Mouse (Mus musculus) fibroblast of lung, adult 2 months (primary cell): ENCODE data around the gene Siva1.

ENCODE experiments used
- DNase-seq: peaks from one replicate; pipeline ENCODE4 v3.0.0-alpha.2; 2011; ENCODE audit warnings: low read depth

Gene Siva1

DNA sequence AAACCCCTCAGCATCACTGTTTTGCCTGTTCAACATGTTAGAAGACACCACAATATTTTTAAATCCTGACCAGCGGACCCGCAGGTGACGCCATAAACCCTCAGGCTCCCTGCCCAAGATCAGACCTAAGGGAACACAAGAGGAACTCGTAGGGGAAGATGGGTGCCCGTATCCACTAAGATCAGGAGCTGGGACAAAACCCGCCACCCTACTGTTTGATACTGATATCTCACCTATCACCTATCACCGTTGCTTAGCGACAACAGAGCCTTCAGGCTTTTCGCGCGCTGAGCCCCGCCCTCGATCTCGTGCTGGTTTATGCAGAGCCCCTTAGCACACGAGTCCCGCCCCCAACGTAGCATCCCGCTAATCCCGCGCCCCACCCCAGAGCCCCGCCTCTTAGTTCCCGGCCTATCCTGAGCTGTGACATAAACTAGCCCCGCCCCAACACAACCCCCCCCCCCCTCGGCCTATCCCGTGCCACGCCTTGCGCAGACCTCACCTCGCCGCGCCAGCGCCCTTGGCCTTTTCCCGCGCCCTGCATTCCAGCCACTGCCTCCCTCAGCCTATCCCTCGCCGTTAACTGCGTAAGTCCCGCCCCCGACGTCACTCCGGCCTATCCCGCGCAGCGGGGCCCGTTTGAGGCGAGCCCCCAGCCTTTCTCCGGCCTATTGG, at the start of gene Siva1:
Siva1 (plus strand) TSS at position 500 of the 675 bp plus-strand sequence.
- peak; percentile 96 for DNase-seq

DNA sequence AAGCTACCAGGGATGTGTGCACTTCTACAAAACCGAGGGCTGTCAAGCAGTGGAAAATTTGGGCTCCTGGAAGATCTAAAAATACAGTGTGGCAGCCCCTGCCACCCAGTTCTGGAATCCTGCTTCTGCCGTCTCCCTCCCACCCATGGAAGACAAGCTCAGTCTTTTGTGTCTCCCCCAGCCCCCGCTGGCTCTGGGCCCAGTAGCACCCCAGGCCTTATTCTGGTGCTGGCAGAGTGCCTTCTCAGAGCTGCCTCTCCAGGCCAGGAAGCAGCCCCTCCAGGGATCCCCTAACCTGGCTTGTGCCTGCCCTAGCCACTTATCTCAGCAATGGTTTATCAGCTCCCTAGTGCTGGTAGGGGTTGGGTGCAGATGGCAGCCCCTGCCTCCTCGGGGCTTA, 49.5 kb upstream of the Siva1 start:
- no peak for DNase-seq

DNA sequence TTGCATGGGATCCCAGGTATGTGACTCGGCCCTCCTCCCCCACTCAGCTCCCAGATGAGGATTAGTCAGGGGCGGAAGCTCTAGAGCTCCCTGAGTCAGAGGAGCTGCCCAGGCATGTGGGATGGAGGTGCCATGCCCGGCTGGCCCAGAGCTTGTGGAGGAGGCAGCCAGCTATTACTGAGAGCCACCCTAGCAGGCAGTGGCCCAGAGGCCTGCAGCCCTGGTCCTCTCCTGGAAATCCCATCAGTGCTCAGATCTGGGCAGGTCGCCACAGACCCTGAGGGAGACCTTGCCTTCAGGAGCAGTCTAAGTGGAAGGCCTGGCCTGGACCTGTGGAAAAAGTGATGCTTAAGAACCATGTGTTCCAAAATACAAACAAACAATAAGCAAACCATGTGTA, 48.9 kb upstream of the Siva1 start:
- peak; percentile 79 for DNase-seq

DNA sequence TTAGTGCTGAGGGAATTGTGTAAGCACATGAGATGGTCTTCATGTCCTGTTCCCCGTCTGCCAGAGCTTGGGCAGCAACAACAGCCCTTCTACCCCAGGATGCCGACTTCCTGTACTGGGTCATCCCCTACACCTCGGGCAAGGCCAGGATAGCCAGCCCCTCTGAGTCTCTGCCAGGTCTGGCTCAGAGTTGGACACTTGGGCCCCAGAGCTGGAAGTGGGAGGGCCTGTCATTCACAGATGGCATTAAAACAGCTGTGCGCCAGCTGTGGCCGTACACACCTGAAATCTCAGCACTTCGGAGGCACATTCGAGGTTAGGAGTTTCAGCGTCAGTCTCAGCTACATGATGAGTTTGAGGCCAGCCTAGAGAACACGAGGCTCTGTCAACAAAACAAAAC, 48.0 kb upstream of the Siva1 start:
- no peak for DNase-seq

DNA sequence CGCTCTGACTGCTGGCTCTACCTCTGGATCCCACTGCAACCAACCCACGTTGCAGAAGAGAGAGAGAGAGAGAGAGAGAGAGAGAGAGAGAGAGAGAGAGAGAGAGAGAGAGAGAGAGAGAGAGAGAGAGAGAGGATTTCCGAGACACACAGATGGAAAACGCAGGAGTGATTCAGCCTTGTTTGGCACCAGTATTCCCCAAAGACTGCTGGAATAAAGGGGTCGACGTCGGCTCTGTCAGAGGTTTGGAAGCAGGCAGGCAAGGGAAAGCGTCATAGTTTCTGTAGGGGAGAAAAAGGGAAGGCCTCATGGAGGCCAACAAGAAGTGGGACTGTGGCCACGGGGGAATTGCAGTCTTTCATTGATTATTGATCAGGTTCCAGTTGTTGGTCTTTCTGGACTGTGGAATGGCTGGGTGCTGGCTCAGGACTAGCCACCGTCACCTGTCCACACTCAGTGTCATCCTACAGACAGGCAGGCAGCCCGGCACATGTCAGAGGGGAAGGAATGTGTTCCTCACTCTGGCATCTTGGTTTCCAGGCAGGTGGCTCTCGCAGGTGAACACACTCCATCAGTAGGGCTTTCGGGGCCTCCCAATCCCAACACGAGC, 47.5 kb upstream of the Siva1 start:
- no peak for DNase-seq

DNA sequence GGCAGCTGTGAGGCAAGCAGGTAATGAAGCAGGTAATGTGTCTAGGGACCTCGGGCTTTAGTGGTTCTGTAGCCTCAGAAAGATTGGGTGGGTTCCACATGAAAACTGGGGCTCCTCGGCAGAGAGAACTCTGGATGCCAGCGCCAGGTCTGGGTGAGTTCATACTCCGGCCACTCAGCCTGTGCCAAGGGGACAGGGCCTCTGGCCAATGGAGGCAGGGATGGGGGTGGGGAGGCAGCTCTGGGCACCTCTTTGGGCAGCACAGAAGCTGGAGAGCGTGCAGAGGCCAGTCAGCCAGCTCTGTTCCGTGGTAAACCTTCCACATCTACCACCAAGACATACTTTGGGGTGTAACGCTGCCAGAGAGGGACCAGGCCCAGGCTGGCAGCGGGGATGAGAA, 46.9 kb upstream of the Siva1 start:
- DNase-seq, result no peak

DNA sequence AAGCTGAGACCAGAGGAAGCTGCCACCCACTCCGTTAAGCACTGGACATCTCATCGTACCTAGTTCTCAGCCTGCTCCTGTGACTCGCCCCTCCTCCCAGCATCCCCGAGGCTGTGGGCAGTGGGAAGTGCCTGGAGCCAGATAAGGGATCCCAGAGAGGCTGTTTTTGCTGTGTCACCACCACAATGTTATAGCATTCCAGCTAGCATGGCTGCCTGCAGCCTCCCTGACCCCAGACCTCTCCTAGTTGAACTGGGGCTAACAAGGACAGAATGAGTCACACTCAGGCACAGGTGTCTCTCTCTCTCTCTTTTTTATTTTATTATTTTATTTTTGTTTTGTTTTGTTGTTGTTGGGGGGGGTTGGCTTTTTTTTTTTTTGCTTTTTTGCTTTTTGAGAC, 45.3 kb upstream of the Siva1 start:
- DNase-seq, result no peak

DNA sequence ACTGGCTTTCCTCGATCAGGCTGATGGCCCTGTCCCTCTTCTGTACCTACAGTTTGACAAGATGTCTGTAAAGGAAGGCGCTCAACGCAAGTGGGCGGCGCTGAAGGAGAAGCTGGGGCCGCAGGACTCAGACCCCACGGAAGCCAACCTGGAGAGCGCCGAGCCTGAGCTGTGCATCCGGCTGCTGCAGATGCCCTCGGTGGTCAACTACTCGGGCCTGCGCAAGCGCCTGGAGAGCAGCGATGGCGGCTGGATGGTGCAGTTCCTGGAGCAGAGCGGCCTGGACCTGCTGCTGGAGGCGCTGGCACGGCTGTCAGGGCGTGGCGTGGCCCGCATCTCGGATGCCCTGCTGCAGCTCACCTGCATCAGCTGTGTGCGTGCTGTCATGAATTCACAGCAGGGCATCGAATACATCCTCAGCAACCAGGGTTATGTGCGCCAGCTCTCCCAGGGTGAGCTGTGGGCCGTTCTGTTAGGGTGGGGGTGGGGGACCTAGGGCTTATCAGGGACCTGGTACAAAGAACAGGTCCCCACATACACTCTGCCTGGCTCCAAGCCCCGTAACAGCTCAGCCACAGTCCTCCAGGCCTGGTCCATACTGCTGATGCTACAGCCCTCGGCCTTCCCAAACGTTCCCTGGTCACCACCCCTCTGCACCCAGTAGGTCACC, 44.4 kb upstream of the Siva1 start:
- no peak for DNase-seq

DNA sequence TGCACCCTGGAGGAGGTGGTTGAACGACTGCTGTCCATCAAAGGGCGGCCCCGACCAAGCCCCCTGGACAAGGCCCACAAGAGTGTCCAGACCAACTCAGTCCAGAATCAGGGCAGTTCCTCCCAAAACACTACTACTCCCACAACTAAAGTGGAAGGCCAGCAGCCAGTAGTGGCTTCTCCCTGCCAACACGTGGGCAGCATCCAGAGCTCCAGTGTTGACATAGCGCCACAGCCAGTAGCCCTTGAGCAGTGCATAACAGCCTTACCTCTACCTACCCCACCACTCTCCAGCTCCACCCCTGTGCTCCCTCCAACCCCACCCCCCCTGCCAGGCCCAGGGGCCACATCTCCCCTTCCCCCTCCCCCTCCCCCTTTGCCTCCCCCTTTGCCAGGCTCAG, 40.5 kb upstream of the Siva1 start:
- DNase-seq, result no peak

DNA sequence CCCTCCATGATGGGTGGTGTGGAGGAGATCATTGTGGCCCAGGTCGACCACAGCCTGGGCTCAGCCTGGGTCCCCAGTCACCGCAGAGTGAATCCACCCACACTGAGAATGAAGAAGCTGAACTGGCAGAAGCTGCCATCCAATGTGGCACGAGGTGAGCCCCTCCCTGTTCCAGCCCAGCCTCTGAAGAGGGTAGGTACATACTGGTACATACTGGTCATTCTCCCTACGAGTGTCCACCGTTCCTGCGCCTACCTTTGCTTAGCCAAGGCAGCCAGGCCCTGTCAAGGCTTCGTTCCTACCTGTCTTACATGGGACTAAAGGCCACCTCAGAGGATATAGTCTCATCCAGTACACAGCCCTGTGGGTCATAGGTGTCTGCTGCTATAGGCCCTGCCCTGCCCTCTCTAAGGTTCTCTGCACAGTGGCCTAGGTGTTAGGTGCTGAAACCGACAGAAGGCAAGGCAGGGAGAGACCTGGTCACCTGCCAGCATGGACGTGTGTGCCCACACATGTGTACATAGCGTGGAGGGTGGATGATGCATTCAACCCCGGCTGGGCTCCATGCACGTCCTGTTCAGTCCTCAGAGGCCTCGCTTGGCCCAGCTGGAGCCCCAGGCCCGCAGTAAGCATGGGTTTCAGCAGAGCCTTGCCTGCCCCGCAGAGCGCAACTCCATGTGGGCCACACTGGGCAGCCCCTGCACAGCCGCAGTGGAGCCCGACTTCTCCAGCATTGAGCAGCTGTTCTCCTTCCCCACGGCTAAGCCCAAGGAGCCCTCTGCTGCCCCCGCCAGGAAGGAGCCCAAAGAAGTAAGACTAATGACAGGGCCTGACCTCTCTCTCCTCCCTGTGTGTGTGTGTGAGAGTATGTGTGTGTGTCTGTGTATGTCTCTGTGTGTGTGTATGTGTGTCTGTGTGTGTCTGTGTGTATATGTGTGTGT, 39.5 kb upstream of the Siva1 start:
- DNase-seq, result no peak

DNA sequence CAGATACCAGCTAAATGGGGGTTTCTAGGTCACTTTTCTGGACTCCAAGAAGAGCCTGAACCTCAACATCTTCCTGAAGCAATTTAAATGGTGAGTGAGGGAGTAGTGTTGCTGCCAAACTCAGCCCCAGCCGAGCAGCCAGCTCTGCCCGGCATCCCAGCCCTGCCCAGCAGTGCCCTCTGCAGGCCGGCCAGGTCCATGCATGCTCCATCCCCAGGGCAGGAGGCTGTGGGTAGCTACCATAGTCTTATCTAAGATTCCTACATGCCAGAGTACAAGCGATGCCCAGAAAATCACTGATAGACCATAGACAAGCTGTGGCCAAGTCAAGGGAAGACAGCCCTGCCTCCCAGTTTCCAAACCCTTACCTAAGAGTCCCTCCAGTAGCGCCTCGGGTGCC, 38.7 kb upstream of the Siva1 start:
- no peak for DNase-seq

DNA sequence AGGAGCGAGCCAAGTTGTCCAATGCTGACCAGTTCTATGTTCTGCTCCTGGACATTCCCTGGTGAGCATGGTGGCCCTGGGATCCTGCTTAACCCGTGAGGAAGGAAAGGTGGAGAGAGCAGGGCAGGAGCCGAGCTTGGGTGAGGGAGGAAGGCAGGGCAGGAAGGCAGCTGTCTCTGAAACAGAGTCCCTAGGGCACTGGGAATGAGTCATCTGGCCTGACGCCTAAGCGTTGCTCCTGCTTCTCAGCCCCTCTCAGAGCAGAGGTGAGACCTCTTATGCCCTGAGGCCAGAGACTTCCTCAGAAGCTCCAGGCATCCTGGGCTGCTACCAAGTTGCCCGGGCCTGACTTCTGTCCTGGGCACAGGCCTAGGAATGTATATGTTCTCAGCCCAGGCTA, 37.5 kb upstream of the Siva1 start:
- no peak for DNase-seq

DNA sequence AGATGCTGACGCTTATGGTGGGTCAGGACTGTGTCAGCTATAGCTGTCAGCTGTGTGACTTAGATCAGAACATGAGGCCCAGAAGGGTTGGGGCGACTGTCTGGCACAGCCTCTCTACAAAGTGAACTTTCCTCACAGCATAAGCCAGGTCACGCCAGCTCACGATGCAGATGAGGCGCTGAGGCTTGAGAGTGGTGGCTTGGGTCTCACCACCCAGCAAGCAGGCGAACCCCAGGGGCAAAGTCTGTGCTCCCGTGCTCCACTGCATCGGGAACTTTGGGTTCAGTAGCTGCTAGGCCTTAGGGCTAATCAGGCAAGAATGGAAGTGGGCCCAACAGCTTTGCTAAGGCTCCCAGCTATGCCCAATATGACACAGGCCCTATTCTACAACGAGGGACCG, 35.4 kb upstream of the Siva1 start:
- no peak for DNase-seq

DNA sequence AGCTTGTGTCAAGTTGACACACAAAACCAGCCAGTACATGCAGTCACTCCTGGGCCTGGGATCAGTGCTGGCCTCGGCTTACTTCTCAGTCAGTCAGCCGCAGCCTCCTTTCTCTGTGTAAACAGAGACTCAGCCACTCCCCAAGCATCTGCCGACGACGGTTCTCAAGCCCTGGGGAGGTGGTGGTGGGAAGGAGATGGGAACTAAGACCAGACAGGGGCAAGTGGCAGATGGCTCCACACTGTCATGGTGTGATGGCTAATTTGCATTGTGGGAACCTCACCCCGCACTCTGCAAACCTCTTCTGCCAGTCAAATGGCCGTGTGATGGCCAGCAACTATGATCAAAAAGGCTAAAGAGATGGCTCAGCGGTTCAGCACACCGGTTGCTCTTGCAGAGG, 27.8 kb upstream of the Siva1 start:
- no peak for DNase-seq

DNA sequence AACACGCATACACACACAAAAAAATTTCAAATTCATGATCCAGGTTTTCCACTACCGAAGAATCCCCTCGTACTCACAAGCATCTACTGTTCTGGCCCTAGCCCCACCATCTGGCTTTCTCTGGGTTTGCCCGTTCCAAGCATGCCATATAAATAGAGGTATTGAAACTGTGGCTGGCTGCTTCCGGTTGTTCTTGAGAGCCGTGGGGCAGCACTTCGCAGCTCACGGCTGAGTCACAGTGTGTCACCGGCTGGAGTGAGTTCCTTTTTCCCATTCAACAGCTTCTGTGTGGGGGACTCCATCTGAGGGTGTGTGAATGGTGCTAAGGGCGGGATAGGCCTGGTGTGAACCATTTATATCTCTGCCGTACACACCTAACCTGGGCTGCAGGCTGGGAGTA, 27.3 kb upstream of the Siva1 start:
- DNase-seq, result peak; percentile 83

DNA sequence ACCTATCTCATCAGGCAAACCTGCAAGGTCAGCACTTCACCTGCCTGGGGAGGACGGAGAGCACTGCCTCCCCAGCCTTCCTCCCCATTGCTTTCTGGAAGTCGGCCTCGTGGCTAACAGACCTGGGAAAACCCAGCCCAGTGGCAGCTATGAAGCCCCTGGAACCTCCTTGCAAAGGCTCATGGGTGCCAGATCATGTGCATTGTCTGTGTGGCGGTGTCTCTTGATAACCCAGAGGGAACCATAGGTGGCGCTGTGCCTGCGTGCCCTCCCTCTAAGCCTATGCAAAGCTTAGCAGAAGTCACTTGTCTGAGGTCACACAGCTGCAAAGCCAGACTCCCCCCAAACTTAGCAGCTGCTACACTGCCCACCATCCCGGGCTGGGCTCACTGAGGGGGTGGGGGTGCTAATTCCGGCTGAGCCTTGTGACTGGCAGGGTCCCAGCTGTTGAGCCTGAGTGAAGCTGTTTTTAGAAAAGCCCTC, 26.5 kb upstream of the Siva1 start:
- no peak for DNase-seq

DNA sequence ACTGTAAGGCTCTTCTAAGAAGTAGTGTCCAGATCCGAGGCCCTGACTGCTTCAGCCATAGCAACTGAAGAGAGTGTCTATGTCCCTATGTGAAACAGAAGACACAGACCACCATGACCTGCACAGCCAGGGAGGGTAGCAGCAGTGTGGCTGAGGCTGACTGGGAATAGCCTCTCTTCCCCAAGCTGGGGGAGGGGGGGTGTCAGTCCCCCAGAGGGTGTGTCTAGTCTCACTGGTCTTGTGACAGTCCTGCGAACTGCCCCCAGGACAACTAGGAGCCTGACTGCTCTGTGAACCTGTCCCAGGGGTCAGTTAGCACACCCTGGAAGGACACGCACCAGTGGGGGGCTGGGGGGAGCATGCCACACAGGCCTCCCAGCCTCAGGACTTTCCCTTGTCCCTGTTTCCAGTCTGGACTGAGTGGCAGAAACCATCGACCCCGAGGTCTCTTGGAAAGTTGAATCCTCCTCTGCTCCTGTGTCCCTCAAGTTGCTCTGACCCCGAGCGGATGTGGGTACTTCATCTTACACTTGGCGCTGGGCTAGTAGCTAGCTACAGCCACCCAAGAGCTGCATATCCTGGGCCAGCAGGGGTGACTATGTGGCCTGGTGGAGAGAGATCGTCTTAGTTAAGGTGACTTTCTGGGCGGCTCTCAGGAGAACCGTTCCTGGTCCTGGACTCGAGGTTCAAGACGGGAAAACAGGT, 25.3 kb upstream of the Siva1 start:
- DNase-seq, result no peak

DNA sequence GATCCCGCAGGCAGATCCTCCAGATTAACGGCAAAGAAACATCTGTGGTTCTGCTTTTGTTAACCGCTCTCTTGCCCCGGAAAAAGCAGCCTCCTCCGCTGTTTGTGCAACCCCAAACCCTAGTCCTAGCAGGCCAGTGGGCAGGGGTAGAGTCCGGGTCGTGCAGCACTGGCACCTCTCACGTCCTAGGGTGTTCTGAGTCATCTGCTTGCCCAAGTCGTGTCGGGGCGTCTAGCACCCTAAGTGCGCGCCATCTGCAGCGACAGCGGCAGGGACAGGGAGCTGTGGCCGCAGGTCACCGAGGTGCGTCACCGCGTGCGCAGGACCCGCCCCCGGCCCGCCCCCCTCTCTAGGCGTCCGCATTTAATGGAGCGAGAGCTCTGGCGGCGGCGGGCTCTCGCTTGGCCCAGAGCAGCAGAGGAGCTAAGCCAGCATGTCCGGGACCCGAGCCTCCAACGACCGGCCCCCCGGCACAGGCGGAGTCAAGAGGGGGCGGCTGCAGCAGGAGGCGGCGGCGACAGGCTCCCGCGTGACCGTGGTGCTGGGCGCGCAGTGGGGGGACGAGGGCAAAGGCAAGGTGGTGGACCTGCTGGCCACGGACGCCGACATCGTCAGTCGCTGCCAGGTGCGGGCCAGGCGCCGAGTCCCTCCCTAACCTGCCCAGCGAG, 24.7 kb upstream of the Siva1 start, which contains the start of gene Adssl1:
Adssl1 (plus strand) TSS at position 360 of the 668 bp plus-strand sequence.
- DNase-seq, result no peak

DNA sequence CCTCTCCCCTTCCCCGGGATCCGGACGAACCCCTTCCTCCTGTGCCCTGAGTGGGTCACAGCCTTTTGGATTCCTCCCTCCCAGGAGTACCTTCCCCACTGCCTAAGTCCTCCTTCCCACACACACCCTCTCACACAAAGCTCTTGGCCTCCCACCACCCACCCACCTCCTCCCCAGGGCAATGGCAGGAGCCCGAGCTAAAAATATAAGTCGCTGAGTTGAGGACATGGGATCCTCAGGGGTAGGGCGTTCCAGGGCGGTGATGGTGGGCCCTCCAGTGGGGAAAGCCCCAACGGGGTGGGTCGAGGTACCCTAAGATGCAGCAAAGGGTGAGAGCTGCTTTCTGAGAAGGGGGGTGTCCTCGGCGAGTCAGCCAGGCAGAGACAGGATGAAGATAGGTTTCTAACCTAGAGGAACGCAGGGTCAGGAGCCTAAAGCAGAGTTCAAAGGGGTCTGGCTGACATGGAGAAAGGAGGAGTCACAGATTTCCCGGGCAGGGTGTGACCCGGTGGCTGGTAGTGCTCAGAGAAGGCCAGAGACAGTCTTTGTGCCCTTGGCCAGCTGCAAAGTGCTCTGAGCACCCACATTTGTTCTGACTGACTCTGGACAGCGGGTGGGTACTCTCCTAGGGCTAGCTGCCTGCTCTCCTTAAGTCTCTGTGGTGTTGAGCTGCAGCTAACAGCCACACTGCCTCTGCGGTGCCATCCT, 24.0 kb upstream of the Siva1 start:
- no peak for DNase-seq

DNA sequence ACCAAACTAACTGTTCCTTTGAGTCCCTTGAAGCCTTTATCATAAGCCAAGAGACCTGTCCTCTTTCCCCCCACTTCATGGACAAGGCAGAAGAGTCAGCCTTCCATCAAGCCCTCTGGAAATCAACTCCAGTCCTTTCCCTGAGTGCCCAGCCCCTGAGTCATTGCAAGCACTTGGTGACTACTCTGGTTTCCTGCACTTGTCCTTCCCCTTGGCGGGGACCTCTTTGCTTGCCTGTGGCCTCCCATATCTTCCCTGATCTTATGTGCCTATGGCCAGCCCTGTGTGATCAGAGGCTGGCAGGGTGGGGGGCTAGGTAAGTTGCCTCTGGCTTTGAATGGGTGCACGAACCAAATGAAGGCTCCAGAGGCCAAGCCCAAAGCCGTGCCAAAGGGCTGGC, 22.6 kb upstream of the Siva1 start:
- no peak for DNase-seq
